Mouse (Mus musculus): ENCODE results near the gene Clstn2. TPM values are rescaled to one million over a fixed set of nuclear protein-coding genes. Genes with fewer than 3 reads are reported as not detected.

The Clstn2 gene
- polyA plus RNA-seq, 1 experiment: 37.9 TPM

GRCm38 (mm10) chr9:98030715-98031114 lies 2.3 kb downstream of the Clstn2 start:
- H3K27me3 ChIP-seq (ENCODE audit: control insufficient read depth, insufficient read depth, low read length): no peaks in the 10 kb centered on the region
- TF ChIP-seq CTCF (IDR thresholded peaks at IDR 0.05; ENCODE audit: borderline replicate concordance, insufficient read depth, low read depth, low read length) (0 out of 2 replicates have a peak, but pooled peaks have one; percentile 4), POLR2A (IDR thresholded peaks at IDR 0.05; ENCODE audit: borderline replicate concordance, insufficient read depth, low read length) (no peak)
- no peak overlapping the region for H3K4me3 ChIP-seq (replicated peaks; ENCODE audit: insufficient read depth, low read depth, low read length)
- no peak overlapping the region for H3K27ac ChIP-seq (ENCODE audit: insufficient read depth, low read length)
- 9% methylated on average over 2 of the region's 2 CpGs for WGBS
- no peaks in the 10 kb centered on the region for H3K4me1 ChIP-seq (ENCODE audit: control insufficient read depth, insufficient read depth, low read length)
- DNase-seq: peak; percentile 27 to 41

- no peak for TF ChIP-seq POLR2A (IDR thresholded peaks at IDR 0.05; ENCODE audit: borderline replicate concordance, insufficient read depth, low read length)
- TF ChIP-seq CTCF (IDR thresholded peaks at IDR 0.05; ENCODE audit: borderline replicate concordance, insufficient read depth, low read depth, low read length): no peak
- WGBS: 93% methylated on average over 3 of the region's 3 CpGs
Observed at GRCm38 (mm10) chr9:98025548-98025947, 7.4 kb downstream of the Clstn2 start.

GRCm38 (mm10) chr9:98023069-98023468 lies 9.9 kb downstream of the Clstn2 start:
- WGBS: 92% methylated on average over 11 of the region's 11 CpGs
- no peak for TF ChIP-seq POLR2A (IDR thresholded peaks at IDR 0.05; ENCODE audit: borderline replicate concordance, insufficient read depth, low read length)
- TF ChIP-seq CTCF (IDR thresholded peaks at IDR 0.05; ENCODE audit: borderline replicate concordance, insufficient read depth, low read depth, low read length): no peak
- DNase-seq: no peak
- no peaks in the 10 kb centered on the region; the same call in 1 of the 2 replicates for H3K4me1 ChIP-seq (ENCODE audit: control insufficient read depth, insufficient read depth, low read length)
- no peaks in the 10 kb centered on the region for H3K27me3 ChIP-seq (ENCODE audit: control insufficient read depth, insufficient read depth, low read length)
- no peak overlapping the region for H3K4me3 ChIP-seq (replicated peaks; ENCODE audit: insufficient read depth, low read depth, low read length)
- H3K27ac ChIP-seq (ENCODE audit: insufficient read depth, low read length): no peak overlapping the region

More at GRCm38 (mm10) chr9:98025548-98025947, 7.4 kb downstream of the Clstn2 start:
- Histone ChIP-seq H3K4me1 (ENCODE audit: control insufficient read depth, insufficient read depth, low read length) (no peaks in the 10 kb centered on the region; the same call in 1 of the 2 replicates), H3K4me3 (replicated peaks; ENCODE audit: insufficient read depth, low read depth, low read length) (no peak overlapping the region), H3K27me3 (ENCODE audit: control insufficient read depth, insufficient read depth, low read length) (no peaks in the 10 kb centered on the region), H3K27ac (ENCODE audit: insufficient read depth, low read length) (no peak overlapping the region)
- no peak for DNase-seq

GRCm38 (mm10) chr9:98019876-98020275 lies 13.1 kb downstream of the Clstn2 start:
- H3K27me3 ChIP-seq (ENCODE audit: control insufficient read depth, insufficient read depth, low read length): no peaks in the 10 kb centered on the region
- H3K27ac ChIP-seq (ENCODE audit: insufficient read depth, low read length): no peak overlapping the region
- no peaks in the 10 kb centered on the region; the same call in 1 of the 2 replicates for H3K4me1 ChIP-seq (ENCODE audit: control insufficient read depth, insufficient read depth, low read length)
- DNase-seq: no peak
- no peak overlapping the region for H3K4me3 ChIP-seq (replicated peaks; ENCODE audit: insufficient read depth, low read depth, low read length)
- TF ChIP-seq POLR2A (IDR thresholded peaks at IDR 0.05; ENCODE audit: borderline replicate concordance, insufficient read depth, low read length) (no peak), CTCF (IDR thresholded peaks at IDR 0.05; ENCODE audit: borderline replicate concordance, insufficient read depth, low read depth, low read length) (no peak)
- WGBS: 89% methylated on average over 2 of the region's 2 CpGs

GRCm38 (mm10) chr9:98018687-98019086 lies 14.3 kb downstream of the Clstn2 start:
- Histone ChIP-seq H3K27ac (ENCODE audit: insufficient read depth, low read length) (no peak overlapping the region), H3K27me3 (ENCODE audit: control insufficient read depth, insufficient read depth, low read length) (no peaks in the 10 kb centered on the region), H3K4me3 (replicated peaks; ENCODE audit: insufficient read depth, low read depth, low read length) (no peak overlapping the region), H3K4me1 (ENCODE audit: control insufficient read depth, insufficient read depth, low read length) (no peaks in the 10 kb centered on the region; the same call in 1 of the 2 replicates)
- DNase-seq: no peak
- TF ChIP-seq CTCF (IDR thresholded peaks at IDR 0.05; ENCODE audit: borderline replicate concordance, insufficient read depth, low read depth, low read length) (no peak), POLR2A (IDR thresholded peaks at IDR 0.05; ENCODE audit: borderline replicate concordance, insufficient read depth, low read length) (no peak)
- 65% methylated on average over 5 of the region's 5 CpGs for WGBS

GRCm38 (mm10) chr9:98016576-98016975 lies 16.4 kb downstream of the Clstn2 start:
- no peak overlapping the region for H3K4me3 ChIP-seq (replicated peaks; ENCODE audit: insufficient read depth, low read depth, low read length)
- no peaks in the 10 kb centered on the region for H3K27me3 ChIP-seq (ENCODE audit: control insufficient read depth, insufficient read depth, low read length)
- TF ChIP-seq CTCF (IDR thresholded peaks at IDR 0.05; ENCODE audit: borderline replicate concordance, insufficient read depth, low read depth, low read length): 0 out of 2 replicates have a peak, but pooled peaks have one; percentile 13
- TF ChIP-seq POLR2A (IDR thresholded peaks at IDR 0.05; ENCODE audit: borderline replicate concordance, insufficient read depth, low read length): no peak
- H3K4me1 ChIP-seq (ENCODE audit: control insufficient read depth, insufficient read depth, low read length): no peaks in the 10 kb centered on the region; the same call in 1 of the 2 replicates
- no peak overlapping the region for H3K27ac ChIP-seq (ENCODE audit: insufficient read depth, low read length)
- DNase-seq: no peak
- WGBS: 84% methylated on average over 5 of the region's 5 CpGs

- DNase-seq: peak; percentile 63 to 76
- Histone ChIP-seq H3K4me1 (ENCODE audit: control insufficient read depth, insufficient read depth, low read length) (peaks cover 6% of the 10 kb centered on the region), H3K27ac (ENCODE audit: insufficient read depth, low read length) (no peak overlapping the region), H3K4me3 (replicated peaks; ENCODE audit: insufficient read depth, low read depth, low read length) (no peak overlapping the region), H3K27me3 (ENCODE audit: control insufficient read depth, insufficient read depth, low read length) (no peaks in the 10 kb centered on the region)
- TF ChIP-seq POLR2A (IDR thresholded peaks at IDR 0.05; ENCODE audit: borderline replicate concordance, insufficient read depth, low read length) (no peak), CTCF (IDR thresholded peaks at IDR 0.05; ENCODE audit: borderline replicate concordance, insufficient read depth, low read depth, low read length) (no peak)
- 7% methylated on average over 5 of the region's 5 CpGs for WGBS
Observed at GRCm38 (mm10) chr9:97996349-97996748, 36.6 kb downstream of the Clstn2 start.

GRCm38 (mm10) chr9:97995723-97996122 lies 37.3 kb downstream of the Clstn2 start:
- no peak for TF ChIP-seq CTCF (IDR thresholded peaks at IDR 0.05; ENCODE audit: borderline replicate concordance, insufficient read depth, low read depth, low read length)
- TF ChIP-seq POLR2A (IDR thresholded peaks at IDR 0.05; ENCODE audit: borderline replicate concordance, insufficient read depth, low read length): no peak
- no peak for DNase-seq
- WGBS: 65% methylated on average over 4 of the region's 4 CpGs
- no peak overlapping the region for H3K27ac ChIP-seq (ENCODE audit: insufficient read depth, low read length)
- peaks cover 6% of the 10 kb centered on the region for H3K4me1 ChIP-seq (ENCODE audit: control insufficient read depth, insufficient read depth, low read length)
- no peak overlapping the region for H3K4me3 ChIP-seq (replicated peaks; ENCODE audit: insufficient read depth, low read depth, low read length)
- no peaks in the 10 kb centered on the region for H3K27me3 ChIP-seq (ENCODE audit: control insufficient read depth, insufficient read depth, low read length)

Data from cerebellum, adult 2 months (tissue).